Mouse (Mus musculus) MEL (cell line): ENCODE measurements around the gene Npnt. TPM values are rescaled to one million over a fixed set of nuclear protein-coding genes. Genes with fewer than 3 reads are reported as not detected.

Experiments used
- DNase-seq: peaks from one replicate; pipeline ENCODE4 v3.0.0; 2011; ENCODE audit warnings: low read depth, low spot score
- H3K27ac ChIP-seq: 2 replicates; pipeline ENCODE4 v1.5.1; 2012; ENCODE audit warnings: low read depth, mild to moderate bottlenecking, control low read depth, low read length, moderate library complexity; ENCODE audit not compliant: control insufficient read depth
- H3K27me3 ChIP-seq, 2 experiments: fragments of 150-350 bp in 1 of 2; sonication (generic) in 1 of 2; 2 replicates each; pipeline ENCODE4 v1.6.1; 2012; ENCODE audit warnings: low read length in 2 of 2, mild to moderate bottlenecking in 2 of 2, improper control_type of control experiment in 1 of 2, moderate library complexity in 1 of 2; ENCODE audit not compliant: insufficient read depth in 2 of 2, control insufficient read depth in 1 of 2
- H3K36me3 ChIP-seq, 2 experiments: 2 replicates each; pipeline ENCODE4 v1.6.1; 2012 to 2014; ENCODE audit warnings: low read length in 2 of 2, improper control_type of control experiment in 1 of 2, inconsistent platforms in 1 of 2, mild to moderate bottlenecking in 1 of 2; ENCODE audit not compliant: insufficient read depth in 2 of 2, control insufficient read depth in 1 of 2
- H3K4me1 ChIP-seq, 2 experiments: fragments of 150-350 bp in 1 of 2; sonication (generic) in 1 of 2; 2 replicates each; pipeline ENCODE4 v1.6.1; 2012; ENCODE audit warnings: low read length in 2 of 2, improper control_type of control experiment in 1 of 2, mild to moderate bottlenecking in 1 of 2; ENCODE audit not compliant: insufficient read depth in 2 of 2, control insufficient read depth in 1 of 2
- H3K4me3 ChIP-seq, 2 experiments: fragments of 150-350 bp in 1 of 2; sonication (generic) in 1 of 2; 2 replicates each; pipeline ENCODE4 v1.5.1; 2012; ENCODE audit warnings: low read depth in 2 of 2, low read length in 2 of 2, mild to moderate bottlenecking in 2 of 2, moderate library complexity in 2 of 2, control low read depth in 1 of 2, improper control_type of control experiment in 1 of 2; ENCODE audit not compliant: control insufficient read depth in 1 of 2, insufficient read depth in 1 of 2
- H3K79me2 ChIP-seq: 2 replicates; pipeline ENCODE4 v1.6.1; 2012; ENCODE audit warnings: mild to moderate bottlenecking, low read length, moderate library complexity; ENCODE audit not compliant: control insufficient read depth, poor library complexity, insufficient read depth
- H3K9ac ChIP-seq: 2 replicates; pipeline ENCODE4 v1.6.1; 2012; ENCODE audit warnings: low read depth, mild to moderate bottlenecking, control low read depth, low read length, moderate library complexity; ENCODE audit not compliant: control insufficient read depth, poor library complexity, severe bottlenecking
- H3K9me3 ChIP-seq: fragments of 150-350 bp; sonication (generic); replicated peaks from 2 replicates; pipeline ENCODE4 v1.6.1; 2012; ENCODE audit warnings: mild to moderate bottlenecking, low read length, improper control_type of control experiment, moderate library complexity; ENCODE audit not compliant: insufficient read depth
- ELF1 ChIP-seq: IDR thresholded peaks from 2 replicates; pipeline ENCODE4 v1.6.1; 2014; ENCODE audit warnings: low read depth, mild to moderate bottlenecking, inconsistent platforms, low read length, improper control_type of control experiment, moderate library complexity
- EP300 ChIP-seq, 2 experiments: IDR thresholded peaks; 2 replicates each; pipeline ENCODE4 v1.6.1; 2011; ENCODE audit warnings: improper control_type of control experiment in 2 of 2, low read length in 2 of 2, low read depth in 1 of 2, mild to moderate bottlenecking in 1 of 2
- ETS1 ChIP-seq: IDR thresholded peaks from 2 replicates; pipeline ENCODE4 v1.6.1; 2012; ENCODE audit warnings: low read depth, mild to moderate bottlenecking, inconsistent platforms, low read length, improper control_type of control experiment, moderate library complexity
- GABPA ChIP-seq: IDR thresholded peaks from 2 replicates; pipeline ENCODE4 v1.6.1; 2012; ENCODE audit warnings: low read depth, mild to moderate bottlenecking, inconsistent platforms, low read length, improper control_type of control experiment, moderate library complexity
- GATA1 ChIP-seq: IDR thresholded peaks from 2 replicates; pipeline ENCODE4 v1.6.1; 2011; ENCODE audit warnings: low read depth, low read length, improper control_type of control experiment
- HCFC1 ChIP-seq: IDR thresholded peaks from 2 replicates; pipeline ENCODE4 v1.6.1; 2012; ENCODE audit warnings: low read depth, mild to moderate bottlenecking, inconsistent platforms, low read length, improper control_type of control experiment, moderate library complexity
- JUND ChIP-seq: IDR thresholded peaks from 2 replicates; pipeline ENCODE4 v1.6.1; 2011; ENCODE audit warnings: low read depth, mild to moderate bottlenecking, improper control_type of control experiment, low read length
- KAT2A ChIP-seq: conservative IDR thresholded peaks from 2 replicates; pipeline ENCODE4 v1.6.1; 2012; ENCODE audit warnings: low read depth, low read length, improper control_type of control experiment, inconsistent platforms
- MAFK ChIP-seq: IDR thresholded peaks from 2 replicates; pipeline ENCODE4 v1.6.1; 2011; ENCODE audit warnings: low read depth, mild to moderate bottlenecking, low read length, improper control_type of control experiment, borderline replicate concordance
- MAX ChIP-seq: IDR thresholded peaks from 2 replicates; pipeline ENCODE4 v1.6.1; 2011; ENCODE audit warnings: low read length, improper control_type of control experiment
- MAZ ChIP-seq: IDR thresholded peaks from 2 replicates; pipeline ENCODE4 v1.6.1; 2012; ENCODE audit warnings: low read depth, mild to moderate bottlenecking, inconsistent platforms, low read length, improper control_type of control experiment
- MEF2A ChIP-seq: IDR thresholded peaks from 2 replicates; pipeline ENCODE4 v1.6.1; 2014; ENCODE audit warnings: low read depth, mild to moderate bottlenecking, inconsistent platforms, low read length, improper control_type of control experiment; ENCODE audit not compliant: poor library complexity, insufficient replicate concordance, severe bottlenecking; ENCODE audit errors: extremely low read depth
- MXI1 ChIP-seq: IDR thresholded peaks from 2 replicates; pipeline ENCODE4 v1.6.1; 2011; ENCODE audit warnings: mild to moderate bottlenecking, low read depth, low read length, improper control_type of control experiment
- MYC ChIP-seq: IDR thresholded peaks from 2 replicates; pipeline ENCODE4 v1.6.1; 2011; ENCODE audit warnings: low read depth, mild to moderate bottlenecking, low read length, improper control_type of control experiment, moderate library complexity
- NRF1 ChIP-seq: IDR thresholded peaks from 2 replicates; pipeline ENCODE4 v1.6.1; 2014; ENCODE audit warnings: low read depth, mild to moderate bottlenecking, inconsistent platforms, low read length, improper control_type of control experiment, moderate library complexity; ENCODE audit not compliant: poor library complexity, insufficient read depth, severe bottlenecking
- POLR2A ChIP-seq, 2 experiments: IDR thresholded peaks; 2 replicates each; pipeline ENCODE4 v1.6.1; 2011 to 2012; ENCODE audit warnings: low read length in 2 of 2, mild to moderate bottlenecking in 2 of 2, control low read depth in 1 of 2, improper control_type of control experiment in 1 of 2, low read depth in 1 of 2, moderate library complexity in 1 of 2; ENCODE audit not compliant: control insufficient read depth in 1 of 2, insufficient read depth in 1 of 2, poor library complexity in 1 of 2
- SIN3A ChIP-seq: IDR thresholded peaks from 2 replicates; pipeline ENCODE4 v1.6.1; 2012; ENCODE audit warnings: low read length, improper control_type of control experiment, inconsistent platforms
- SMC3 ChIP-seq: IDR thresholded peaks from 2 replicates; pipeline ENCODE4 v1.6.1; 2011; ENCODE audit warnings: low read depth, low read length, improper control_type of control experiment
- TBP ChIP-seq: IDR thresholded peaks from 2 replicates; pipeline ENCODE4 v1.8.0; 2011; ENCODE audit warnings: low read depth, low read length, improper control_type of control experiment
- TCF12 ChIP-seq: IDR thresholded peaks from 2 replicates; pipeline ENCODE4 v1.6.1; 2014; ENCODE audit warnings: low read depth, mild to moderate bottlenecking, inconsistent platforms, low read length, improper control_type of control experiment, moderate library complexity
- USF2 ChIP-seq, 2 experiments: IDR thresholded peaks; 2 replicates each; pipeline ENCODE4 v1.6.1; 2011 to 2012; ENCODE audit warnings: improper control_type of control experiment in 2 of 2, low read length in 2 of 2, borderline replicate concordance in 1 of 2, inconsistent platforms in 1 of 2, low read depth in 1 of 2, mild to moderate bottlenecking in 1 of 2; ENCODE audit not compliant: insufficient read depth in 1 of 2
- ZKSCAN1 ChIP-seq: IDR thresholded peaks from 2 replicates; pipeline ENCODE4 v1.6.1; 2012; ENCODE audit warnings: low read depth, mild to moderate bottlenecking, inconsistent platforms, low read length, improper control_type of control experiment, moderate library complexity
- ZNF384 ChIP-seq: IDR thresholded peaks from 2 replicates; pipeline ENCODE4 v1.6.1; 2012; ENCODE audit warnings: low read depth, mild to moderate bottlenecking, inconsistent platforms, low read length, improper control_type of control experiment
- polyA plus RNA-seq, 2 experiments: library from polyadenylated mRNA; stranded (reverse) in 1 of 2; unstranded in 1 of 2; fragments of >175 nt in 1 of 2; fragments of >200 nt in 1 of 2; gene quantifications; 2 replicates each; pipeline versions ENCODE4 v1.2.1 to v1.2.4; 2012; ENCODE audit warnings: low replicate concordance in 2 of 2, low read depth in 1 of 2; ENCODE audit not compliant: insufficient read length in 2 of 2, insufficient read depth in 1 of 2, missing spikeins in 1 of 2
- total RNA-seq: library from RNA; depleted of rRNA; stranded (reverse); fragments of 300-350 nt; gene quantifications from 2 replicates; pipeline ENCODE4 v1.2.3, GENCODE M21; 2012

The Npnt gene
- total and polyA plus RNA-seq, 3 experiments: 0.06 TPM; not detected in 2

DNA sequence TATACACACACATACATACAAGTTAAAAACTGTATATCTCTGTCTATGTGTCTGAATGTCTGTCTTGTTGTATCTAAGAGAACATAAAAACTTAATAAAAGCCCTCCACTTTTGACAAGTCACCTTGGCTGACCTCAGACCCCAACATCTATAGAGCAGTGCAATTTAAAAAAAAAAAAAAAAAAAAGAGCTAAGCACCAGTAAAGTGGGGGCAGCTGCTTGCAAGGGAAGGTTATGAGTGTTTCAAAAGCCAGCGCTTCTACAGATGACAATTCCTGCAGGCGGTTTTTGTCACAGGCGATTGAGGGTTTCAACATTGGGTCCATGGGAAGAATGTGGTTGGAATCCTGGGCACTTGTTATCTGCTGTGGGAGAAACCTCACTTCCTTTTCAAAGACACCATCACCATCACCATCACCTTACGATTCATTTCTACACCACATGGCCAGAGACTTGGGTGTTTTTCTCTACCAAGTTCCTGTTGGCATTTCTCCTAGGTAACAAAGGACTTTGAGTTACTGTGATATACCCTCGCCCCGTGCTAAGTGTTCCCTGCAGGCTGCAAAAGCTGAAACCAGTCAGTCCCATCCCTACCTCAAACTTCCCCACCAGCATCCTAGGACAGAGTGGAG, 63.6 kb downstream of the Npnt start:
- peak overlapping the region; percentile 26 to 40 for H3K4me3 ChIP-seq

DNA sequence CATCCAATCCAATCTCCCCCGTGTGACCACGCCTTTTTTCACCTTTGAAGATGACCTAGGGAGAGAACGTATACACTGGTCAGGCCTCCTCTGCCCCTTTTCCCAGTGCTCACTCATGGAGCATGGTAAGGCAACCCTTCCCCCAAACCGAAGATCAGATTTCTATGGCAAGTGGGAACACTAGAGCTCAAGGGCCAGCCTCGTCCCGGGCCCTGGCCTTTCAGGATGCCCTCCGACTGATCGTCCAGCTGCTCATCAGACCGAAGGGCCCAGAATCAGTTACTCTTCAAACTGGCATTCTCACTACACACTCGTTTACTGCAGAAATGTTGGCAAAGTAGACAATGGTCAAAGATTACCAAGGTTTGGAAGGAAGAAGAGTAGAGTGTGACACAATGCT, 65.6 kb downstream of the Npnt start:
- Histone ChIP-seq H3K4me1 (peaks cover 0 to 13% of the 10 kb centered on the region in 2 experiments; a peak in 2 of 4 replicates), H3K79me2 (no peaks in the 10 kb centered on the region), H3K27me3 (no peaks in the 10 kb centered on the region; a peak in 1 of 4 replicates), H3K9me3 (no peaks in the 10 kb centered on the region), H3K9ac (no peak overlapping the region), H3K27ac (no peak overlapping the region), H3K4me3 (no peak overlapping the region), H3K36me3 (peaks cover 0 to 9% of the 10 kb centered on the region in 2 experiments; a peak in 2 of 4 replicates)
- no peak for DNase-seq
- no peak for TF ChIP-seq HCFC1
- no peak for TF ChIP-seq ELF1
- no peak for TF ChIP-seq KAT2A

More for the DNA sequence above, 63.6 kb downstream of the Npnt start:
- Histone ChIP-seq H3K4me1 (peaks cover 0 to 13% of the 10 kb centered on the region in 2 experiments; a peak in 2 of 4 replicates), H3K9me3 (no peaks in the 10 kb centered on the region), H3K9ac (peak overlapping the region; percentile 41; the same call in 1 of the 2 replicates), H3K27ac (peak overlapping the region; percentile 73), H3K36me3 (peaks cover 0 to 9% of the 10 kb centered on the region in 2 experiments; a peak in 2 of 4 replicates), H3K79me2 (no peaks in the 10 kb centered on the region), H3K27me3 (no peaks in the 10 kb centered on the region)
- peak; percentile 69 for DNase-seq
- TF ChIP-seq MXI1: peak; percentile 48
- peak; percentile 62; the same call in 1 of the 2 replicates for TF ChIP-seq MYC
- TF ChIP-seq GATA1: peak; percentile 43; the same call in 1 of the 2 replicates
- no peak for TF ChIP-seq ZKSCAN1
- no peak for TF ChIP-seq TCF12
- TF ChIP-seq MAX: peak; percentile 21; the same call in 1 of the 2 replicates
- TF ChIP-seq SMC3: no peak
- no peak for TF ChIP-seq TBP
- peak; percentile 75 for TF ChIP-seq ZNF384
- TF ChIP-seq EP300 (IDR thresholded peaks at IDR 0.05; ENCODE audit: low read depth in 1 of 2, low read length in 2 of 2): peak; percentile 13 to 48; a peak in 2 of 4 replicates
- TF ChIP-seq GABPA: no peak

DNA sequence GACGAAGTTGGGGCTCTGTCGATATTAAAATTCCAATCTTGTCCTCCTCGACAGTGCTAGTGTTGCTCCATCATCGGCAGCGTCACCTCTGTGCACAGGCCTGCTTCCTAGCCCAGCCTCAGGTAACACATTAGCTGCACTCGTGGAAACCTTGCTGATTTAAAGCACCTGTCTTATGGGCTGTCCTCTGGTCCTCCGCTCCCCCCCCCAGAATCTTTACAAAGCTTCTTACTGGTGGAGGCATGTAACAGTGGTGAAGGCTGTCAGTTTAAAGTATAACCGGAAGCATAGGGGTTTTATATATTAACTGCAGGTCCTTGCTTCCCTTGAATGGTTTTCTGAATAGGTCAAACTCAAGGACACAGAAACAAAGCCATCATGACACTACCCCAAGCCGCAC, 66.8 kb downstream of the Npnt start:
- no peak for DNase-seq
- peaks cover 0 to 9% of the 10 kb centered on the region in 2 experiments; a peak in 2 of 4 replicates for H3K36me3 ChIP-seq
- H3K27ac ChIP-seq: no peak overlapping the region
- H3K79me2 ChIP-seq: no peaks in the 10 kb centered on the region
- H3K9ac ChIP-seq: no peak overlapping the region
- H3K27me3 ChIP-seq: no peaks in the 10 kb centered on the region; a peak in 1 of 4 replicates
- TF ChIP-seq POLR2A (IDR thresholded peaks at IDR 0.05; ENCODE audit: control insufficient read depth in 1 of 2, insufficient read depth in 1 of 2, low read depth in 1 of 2, low read length in 2 of 2, poor library complexity in 1 of 2) (no peak), ZNF384 (no peak), USF2 (IDR thresholded peaks at IDR 0.05; ENCODE audit: borderline replicate concordance in 1 of 2, insufficient read depth in 1 of 2, low read depth in 1 of 2, low read length in 2 of 2) (no peak), TBP (no peak), EP300 (IDR thresholded peaks at IDR 0.05; ENCODE audit: low read depth in 1 of 2, low read length in 2 of 2) (no peak), MAZ (no peak), MAFK (no peak), MEF2A (no peak), SIN3A (no peak), JUND (no peak), ETS1 (no peak), HCFC1 (no peak), NRF1 (no peak)
- peaks cover 0 to 13% of the 10 kb centered on the region in 2 experiments; a peak in 2 of 4 replicates for H3K4me1 ChIP-seq
- no peaks in the 10 kb centered on the region for H3K9me3 ChIP-seq
- H3K4me3 ChIP-seq: no peak overlapping the region
